In genomic region chr3:129591251-129591650, GRCm38 (mm10) we compare ENCODE assay signal across 10 mouse cellular contexts. TPM values are rescaled to one million over a fixed set of nuclear protein-coding genes. Genes with fewer than 3 reads are reported as not detected.
A peak's percentile ranks its signal among the peaks of the same experiment; 100 is the strongest.
DNase-seq lines count a peak whose midpoint lies in the region; ATAC-seq and TF ChIP-seq lines count a peak whose summit lies in the region.
"Had no signal": no experiment of that assay in that cellular context is flagged by ENCODE, and none has a peak within 500 bp of the region (broad histone marks: within the 10 kb centered on the region; RNA-seq: fewer than 3 reads in every experiment).

No protein-coding gene starts in this region.

- ATAC-seq in hindbrain, embryonic 16.5 days, result peak; percentile 2; the same call in 1 of the 2 replicates
- no peak for ATAC-seq in hindbrain, embryonic 13.5 days (ENCODE audit: low FRiP score)

- H3K9me3 ChIP-seq in hindbrain, embryonic 16.5 days (ENCODE audit: control insufficient read depth, low read length), result no peaks in the 10 kb centered on the region
- no peaks in the 10 kb centered on the region for H3K9me3 ChIP-seq in hindbrain, embryonic 13.5 days
- H3K9me3 ChIP-seq in CH12.LX (replicated peaks; ENCODE audit: low read length), result no peaks in the 10 kb centered on the region
- no peaks in the 10 kb centered on the region for H3K9me3 ChIP-seq in E14TG2a.4 (ENCODE audit: low read length)
- H3K9me3 ChIP-seq: G1E; liver, embryonic 13.5 days had no signal

- no peak overlapping the region for H3K9ac ChIP-seq in hindbrain, embryonic 16.5 days (ENCODE audit: low read depth, low read length)
- no peak overlapping the region for H3K9ac ChIP-seq in hindbrain, embryonic 13.5 days
- H3K9ac ChIP-seq in CH12.LX (ENCODE audit: insufficient read depth, low read depth), result peak overlapping the region; percentile 4; the same call in 1 of the 2 replicates
- H3K9ac ChIP-seq: liver, embryonic 13.5 days had no signal

- no peaks in the 10 kb centered on the region for H3K36me3 ChIP-seq in hindbrain, embryonic 16.5 days (ENCODE audit: control insufficient read depth, insufficient read depth, low read length)
- no peaks in the 10 kb centered on the region for H3K36me3 ChIP-seq in hindbrain, embryonic 13.5 days
- peaks cover 0 to 2% of the 10 kb centered on the region in 2 experiments for H3K36me3 ChIP-seq in CH12.LX (replicated peaks in 1 of 2; ENCODE audit: control insufficient read depth in 1 of 2, insufficient read depth in 1 of 2, low read length in 1 of 2)
- peaks cover 79% of the 10 kb centered on the region for H3K36me3 ChIP-seq in E14TG2a.4 (ENCODE audit: insufficient read depth, low read length)
- H3K36me3 ChIP-seq: liver, embryonic 13.5 days had no signal

- dilution Hi-C loops in CH12.LX (cut with MboI; ENCODE audit: extremely low pct_ligation_motif_present, extremely low pct_unique_long_range_greater_than_20kb, low sequenced_read_pairs), result no loop called here

- TF ChIP-seq CTCF in CH12.LX (conservative IDR thresholded peaks at IDR 0.05 in 1 of 2, IDR thresholded peaks at IDR 0.05 in 1 of 2; ENCODE audit: low read depth in 2 of 2, low read length in 2 of 2), result no peak
- no peak for TF ChIP-seq CTCF in E14TG2a.4 (conservative IDR thresholded peaks at IDR 0.05; ENCODE audit: low read length)

- H3K4me1 ChIP-seq in hindbrain, embryonic 16.5 days (ENCODE audit: control insufficient read depth, insufficient read depth, low read depth, low read length), result peaks cover 10% of the 10 kb centered on the region
- peaks cover 8% of the 10 kb centered on the region for H3K4me1 ChIP-seq in hindbrain, embryonic 13.5 days (replicated peaks)
- H3K4me1 ChIP-seq in CH12.LX (ENCODE audit: control insufficient read depth in 1 of 2, insufficient read depth in 2 of 2) (peaks cover 4 to 18% of the 10 kb centered on the region in 2 experiments), E14TG2a.4 (replicated peaks; ENCODE audit: low read depth, low read length) (peaks cover 93% of the 10 kb centered on the region)

- no peak for TF ChIP-seq POLR2A in CH12.LX (IDR thresholded peaks at IDR 0.05; ENCODE audit: low read depth, low read length)

- DNase-seq in CH12.LX (ENCODE audit: extremely low read depth), result no peak
- peak; percentile 78 to 89 for DNase-seq in kidney, postnatal 25 days
- DNase-seq in adrenal gland, postnatal 4 days (ENCODE audit: low spot score in 2 of 2), result no peak
- no peak for DNase-seq in adrenal gland, postnatal 25 days
- no peak for DNase-seq in lung, postnatal 4 days
- DNase-seq: liver, embryonic 13.5 days had no signal

- 0 out of 2 replicates have a peak overlapping the region, but pooled peaks have one; percentile 8 for H3K27ac ChIP-seq in hindbrain, embryonic 16.5 days (ENCODE audit: low read depth, low read length)
- H3K27ac ChIP-seq in hindbrain, embryonic 13.5 days, result no peak overlapping the region
- no peak overlapping the region for H3K27ac ChIP-seq in CH12.LX (ENCODE audit: insufficient read depth, low read depth)
- H3K27ac ChIP-seq: liver, embryonic 13.5 days had no signal

- no peak overlapping the region for H3K4me3 ChIP-seq in hindbrain, embryonic 16.5 days (ENCODE audit: low read length)
- no peak overlapping the region for H3K4me3 ChIP-seq in hindbrain, embryonic 13.5 days
- H3K4me3 ChIP-seq in CH12.LX (replicated peaks in 1 of 3; ENCODE audit: low read depth in 2 of 3, low read length in 2 of 3, poor library complexity in 1 of 3), result peak overlapping the region in 1 of 3 experiments; percentile 1
- H3K4me3 ChIP-seq in E14TG2a.4 (replicated peaks; ENCODE audit: low read length), result peak overlapping the region; percentile 13; the same call in 1 of the 2 replicates
- H3K4me3 ChIP-seq: liver, embryonic 13.5 days had no signal

- TF ChIP-seq EP300 in CH12.LX (IDR thresholded peaks at IDR 0.05; ENCODE audit: low read length), result no peak

- in situ Hi-C loops in CH12.LX (cut with MboI; ENCODE audit: low pct_ligation_motif_present, low pct_unique_long_range_greater_than_20kb, low sequenced_read_pairs), result no loop called here

- no peak for TF ChIP-seq RAD21 in CH12.LX (IDR thresholded peaks at IDR 0.05; ENCODE audit: low read depth, low read length)

- H3K4me2 ChIP-seq in hindbrain, embryonic 16.5 days (ENCODE audit: low read length), result no peak overlapping the region; the same call in none of the 2 replicates
- H3K4me2 ChIP-seq in hindbrain, embryonic 13.5 days, result no peak overlapping the region
- H3K4me2 ChIP-seq in CH12.LX (ENCODE audit: insufficient read depth, low read depth, poor library complexity, severe bottlenecking), result 0 out of 2 replicates have a peak overlapping the region, but pooled peaks have one; percentile 26
- H3K4me2 ChIP-seq: liver, embryonic 13.5 days had no signal

- no peaks in the 10 kb centered on the region for H3K79me2 ChIP-seq in CH12.LX (replicated peaks; ENCODE audit: control insufficient read depth, extremely low read depth, insufficient read depth, poor library complexity, severe bottlenecking)

- H3K27me3 ChIP-seq in hindbrain, embryonic 16.5 days (replicated peaks; ENCODE audit: control insufficient read depth, insufficient read depth, low read length), result no peaks in the 10 kb centered on the region
- H3K27me3 ChIP-seq in hindbrain, embryonic 13.5 days, result no peaks in the 10 kb centered on the region
- H3K27me3 ChIP-seq in CH12.LX (replicated peaks) (no peaks in the 10 kb centered on the region), E14TG2a.4 (ENCODE audit: insufficient read depth, low read length) (no peaks in the 10 kb centered on the region)
- H3K27me3 ChIP-seq: liver, embryonic 13.5 days had no signal

- WGBS in hindbrain, embryonic 16.5 days, result 73% methylated on average over 9 of the region's 9 CpGs
- WGBS in hindbrain, embryonic 13.5 days, result 69% methylated on average over 9 of the region's 9 CpGs

TF ChIP-seq in CH12.LX, 34 proteins besides CTCF, POLR2A, EP300 and RAD21:
- TF ChIP-seq MYC (IDR thresholded peaks at IDR 0.05; ENCODE audit: low read depth, low read length), result no peak
- 0 out of 2 replicates have a peak, but pooled peaks have one; percentile 0 for TF ChIP-seq MXI1 (IDR thresholded peaks at IDR 0.05; ENCODE audit: low read depth, low read length)

RNA-seq across cellular contexts. Expression of gene Elovl6, which starts 59.1 kb away (rescaled TPM):
- 44.3 and 44.4 TPM in 2 replicates for polyA plus RNA-seq in hindbrain, embryonic 16.5 days (2015; fragmentation: Nextera tagmentation; extraction: Ambion mirVana)
- 29.4 and 32.2 TPM in 2 replicates for polyA plus RNA-seq in hindbrain, embryonic 13.5 days (2015; fragmentation: Nextera tagmentation; extraction: Ambion mirVana)
- total RNA-seq in CH12.LX (2012; rRNA removed) (1.7 and 2.1 TPM in 2 replicates), CH12.LX (2014; rRNA removed) (6.1 and 6.8 TPM in 2 replicates)
- polyA plus RNA-seq in CH12.LX (2012; ENCODE audit: insufficient read length, low read depth), result 4.7 and 6.0 TPM in 2 replicates
- 10 to 100 TPM; 19.4 to 24.2 TPM for total RNA-seq in adrenal gland, postnatal 4 days (2021)
- total RNA-seq in adrenal gland, postnatal 25 days (2021), result 46.0 and 73.5 TPM in 2 replicates

Comparison
In these comparisons a context has a peak if more than half of its experiments do, and no peak if none do; other contexts are left out.
1. DNase-seq: peak in kidney, postnatal 25 days (2 of 2); none in CH12.LX (single experiment), adrenal gland, postnatal 4 days (0 of 2), adrenal gland, postnatal 25 days (single experiment) and lung, postnatal 4 days (0 of 2).